ENCODE assay signal across 8 mouse cellular contexts in the genomic region with DNA sequence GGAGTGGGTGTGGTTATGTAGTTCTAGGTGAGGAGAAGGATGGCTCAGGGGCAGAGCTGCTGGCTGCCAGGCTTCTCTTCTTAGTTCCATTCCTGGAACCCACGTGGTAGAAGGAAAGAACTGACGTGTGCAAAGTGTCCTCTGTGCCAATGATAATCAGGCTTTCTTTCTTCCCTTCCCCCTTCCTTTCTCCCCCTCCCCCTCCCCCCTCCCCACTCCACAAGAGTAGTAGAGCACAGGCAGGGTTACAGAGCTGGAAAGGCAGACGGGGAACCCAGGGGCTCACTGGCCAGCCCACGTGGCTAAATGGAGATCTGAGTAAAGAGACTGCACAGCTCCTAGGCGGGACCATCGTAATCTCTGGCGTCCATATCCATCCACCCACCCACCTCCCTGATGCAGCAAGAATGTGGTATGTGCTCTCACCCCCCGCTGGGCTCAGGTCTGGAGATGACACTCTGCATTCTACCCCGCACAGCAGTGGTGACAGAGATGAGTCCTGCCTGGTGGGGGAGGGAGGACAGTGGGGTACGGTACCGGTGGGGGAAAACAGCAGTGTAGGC. TPM values are rescaled to one million over a fixed set of nuclear protein-coding genes. Genes with fewer than 3 reads are reported as not detected.
A peak's percentile ranks its signal among the peaks of the same experiment; 100 is the strongest.
DNase-seq lines count a peak whose midpoint lies in the region; ATAC-seq lines count a peak whose summit lies in the region.

No protein-coding gene starts in this region.

- WGBS in heart, embryonic 14.5 days: 5% methylated on average over 11 of the region's 11 CpGs
- WGBS in hindbrain, embryonic 13.5 days: 3% methylated on average over 11 of the region's 11 CpGs
- 9% methylated on average over 11 of the region's 11 CpGs for whole genome bisulfite sequencing in midbrain, embryonic 13.5 days

- H3K27me3 ChIP-seq in heart, embryonic 14.5 days (ENCODE audit: control insufficient read depth, insufficient read depth, low read length): no peaks in the 10 kb centered on the region
- no peaks in the 10 kb centered on the region for H3K27me3 ChIP-seq in hindbrain, embryonic 13.5 days
- H3K27me3 ChIP-seq in midbrain, embryonic 13.5 days: no peaks in the 10 kb centered on the region

- peak overlapping the region; percentile 1 to 16; a peak in 1 of 4 replicates for H3K4me3 ChIP-seq in heart, embryonic 14.5 days (ENCODE audit: control insufficient read depth in 1 of 2, insufficient read depth in 1 of 2, low read depth in 1 of 2, low read length in 2 of 2)
- no peak overlapping the region for H3K4me3 ChIP-seq in hindbrain, embryonic 13.5 days
- H3K4me3 ChIP-seq in midbrain, embryonic 13.5 days (replicated peaks): no peak overlapping the region

- peaks cover 29 to 43% of the 10 kb centered on the region in 2 experiments for H3K4me1 ChIP-seq in heart, embryonic 14.5 days (ENCODE audit: control insufficient read depth in 2 of 2, insufficient read depth in 2 of 2, low read length in 2 of 2)
- H3K4me1 ChIP-seq in hindbrain, embryonic 13.5 days (replicated peaks): peaks cover 58% of the 10 kb centered on the region
- peaks cover 59% of the 10 kb centered on the region for H3K4me1 ChIP-seq in midbrain, embryonic 13.5 days (replicated peaks)

- no peaks in the 10 kb centered on the region for H3K36me3 ChIP-seq in heart, embryonic 14.5 days (ENCODE audit: control insufficient read depth, insufficient read depth, low read length)
- no peaks in the 10 kb centered on the region for H3K36me3 ChIP-seq in hindbrain, embryonic 13.5 days
- no peaks in the 10 kb centered on the region for H3K36me3 ChIP-seq in midbrain, embryonic 13.5 days

- intact Hi-C loops in heart, postnatal 14 days (cut with DNase I): loop anchor here (5.0 kb wide), 2 partner anchors 204 to 384 kb away; no protein-coding TSS in a partner anchor

- H3K27ac ChIP-seq in heart, embryonic 14.5 days (replicated peaks in 1 of 2; ENCODE audit: control insufficient read depth in 1 of 2, insufficient read depth in 1 of 2, low read depth in 2 of 2, low read length in 2 of 2): peak overlapping the region in 1 of 2 experiments; percentile 22; a peak in 1 of 4 replicates
- H3K27ac ChIP-seq in hindbrain, embryonic 13.5 days: peak overlapping the region; percentile 73
- peak overlapping the region; percentile 64 for H3K27ac ChIP-seq in midbrain, embryonic 13.5 days

- DNase-seq in heart, postnatal 14 days: no peak
- peak; percentile 84 for DNase-seq in brain, adult 2 months (ENCODE audit: low read depth, low spot score)
- no peak for DNase-seq in urinary bladder, adult 18-20 months (ENCODE audit: low spot score in 2 of 2)
- no peak for DNase-seq in adrenal gland, postnatal 4 days (ENCODE audit: low spot score in 2 of 2)
- no peak for DNase-seq in urinary bladder, postnatal 36 days (ENCODE audit: low spot score in 2 of 2)

- peak; percentile 29; the same call in 1 of the 2 replicates for ATAC-seq in heart, embryonic 14.5 days (ENCODE audit: insufficient number of reproducible peaks, insufficient read depth, low FRiP score, low read depth)
- ATAC-seq in hindbrain, embryonic 13.5 days (ENCODE audit: low FRiP score): peak; percentile 46; the same call in 1 of the 2 replicates
- peak; percentile 47 for ATAC-seq in midbrain, embryonic 13.5 days

- no peaks in the 10 kb centered on the region for H3K9me3 ChIP-seq in heart, embryonic 14.5 days (ENCODE audit: control insufficient read depth, low read length)
- H3K9me3 ChIP-seq in hindbrain, embryonic 13.5 days: no peaks in the 10 kb centered on the region
- H3K9me3 ChIP-seq in midbrain, embryonic 13.5 days: no peaks in the 10 kb centered on the region

- peak overlapping the region; percentile 47; the same call in 1 of the 2 replicates for H3K9ac ChIP-seq in heart, embryonic 14.5 days (ENCODE audit: low read length)
- H3K9ac ChIP-seq in hindbrain, embryonic 13.5 days: peak overlapping the region; percentile 14
- H3K9ac ChIP-seq in midbrain, embryonic 13.5 days (replicated peaks): peak overlapping the region; percentile 32; the same call in 1 of the 2 replicates

- H3K4me2 ChIP-seq in heart, embryonic 14.5 days (ENCODE audit: low read length): peak overlapping the region; percentile 59
- peak overlapping the region; percentile 35 for H3K4me2 ChIP-seq in hindbrain, embryonic 13.5 days
- peak overlapping the region; percentile 25 for H3K4me2 ChIP-seq in midbrain, embryonic 13.5 days (replicated peaks)

RNA-seq across cellular contexts. Expression of a gene that starts 42.6 kb away (rescaled TPM):
- polyA plus RNA-seq in heart, embryonic 14.5 days (2014; fragmentation: Nextera tagmentation; extraction: Ambion mirVana): 0.11 and 0.31 TPM in 2 replicates
- total RNA-seq in heart, postnatal 14 days (2021): under 1 TPM in 1 of 2 experiments, not detected in 1; 0.17 TPM
- 0.08 TPM in 1 of 2 replicates, not detected in the other for polyA plus RNA-seq in hindbrain, embryonic 13.5 days (2015; fragmentation: Nextera tagmentation; extraction: Ambion mirVana)
- polyA plus RNA-seq in midbrain, embryonic 13.5 days (2015; fragmentation: Nextera tagmentation; extraction: Ambion mirVana): not detected in 2 replicates
- total RNA-seq in adrenal gland, postnatal 4 days (2021): 1 to 10 TPM in 1 of 2 experiments, not detected in 1; 2.5 TPM

RNA-seq across cellular contexts. Expression of a gene that starts 49.5 kb away (rescaled TPM):
- polyA plus RNA-seq in heart, embryonic 14.5 days (2014; fragmentation: Nextera tagmentation; extraction: Ambion mirVana): 84.3 and 89.1 TPM in 2 replicates
- total RNA-seq in heart, postnatal 14 days (2021): 100 to 1,000 TPM; 112 to 118 TPM
- 158 and 159 TPM in 2 replicates for polyA plus RNA-seq in hindbrain, embryonic 13.5 days (2015; fragmentation: Nextera tagmentation; extraction: Ambion mirVana)
- 154 and 163 TPM in 2 replicates for polyA plus RNA-seq in midbrain, embryonic 13.5 days (2015; fragmentation: Nextera tagmentation; extraction: Ambion mirVana)
- 100 to 1,000 TPM; 102 to 104 TPM for total RNA-seq in adrenal gland, postnatal 4 days (2021)

RNA-seq across cellular contexts. Expression of a gene that starts 54.6 kb away (rescaled TPM):
- 0.82 and 0.94 TPM in 2 replicates for polyA plus RNA-seq in heart, embryonic 14.5 days (2014; fragmentation: Nextera tagmentation; extraction: Ambion mirVana)
- under 1 TPM in 1 of 2 experiments, not detected in 1; 0.29 TPM for total RNA-seq in heart, postnatal 14 days (2021)
- not detected in 2 replicates for polyA plus RNA-seq in hindbrain, embryonic 13.5 days (2015; fragmentation: Nextera tagmentation; extraction: Ambion mirVana)
- polyA plus RNA-seq in midbrain, embryonic 13.5 days (2015; fragmentation: Nextera tagmentation; extraction: Ambion mirVana): 0.04 TPM in 1 of 2 replicates, not detected in the other
- under 1 TPM; 0.23 to 0.45 TPM for total RNA-seq in adrenal gland, postnatal 4 days (2021)

Comparison
In these comparisons a context has a peak if more than half of its experiments do, and no peak if none do; other contexts are left out.
1. H3K4me3 ChIP-seq: peak in heart, embryonic 14.5 days (2 of 2); none in hindbrain, embryonic 13.5 days (single experiment) and midbrain, embryonic 13.5 days (single experiment).
2. Peak in every context shown above with its lines, with median percentiles within 50 percentile points of each other: ATAC-seq, H3K4me2 ChIP-seq and H3K9ac ChIP-seq.